Mouse (Mus musculus): ENCODE measurements around the gene Gars.

DNA sequence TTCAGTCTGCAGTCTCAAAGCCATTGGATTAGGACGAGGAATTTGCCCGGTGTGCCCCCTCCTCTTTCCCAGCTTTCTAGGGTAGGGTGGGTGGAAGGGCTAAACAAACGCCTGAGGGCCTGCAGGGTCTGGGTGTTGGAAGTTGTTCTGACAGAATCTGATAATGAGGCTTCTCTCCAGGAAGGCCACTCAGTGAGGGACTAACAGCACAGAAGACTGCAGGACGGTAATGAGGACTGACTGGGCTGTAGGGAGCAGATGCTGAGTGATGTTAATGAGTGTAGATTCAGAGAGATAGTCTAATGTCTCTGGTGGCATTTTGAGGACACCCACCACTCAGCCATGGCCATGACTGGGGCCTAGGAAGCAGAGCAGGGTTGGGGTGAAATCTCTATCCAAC, 49.5 kb downstream of the Gars start:
- TF ChIP-seq CTCF (IDR thresholded peaks at IDR 0.05; ENCODE audit: control insufficient read depth, insufficient read depth, insufficient replicate concordance, low read depth, low read length) (no peak), POLR2A (IDR thresholded peaks at IDR 0.05; ENCODE audit: control insufficient read depth, low read depth, low read length) (no peak; the same call in 1 of the 2 replicates)

Data from testis, adult 2 months (tissue).